Mouse (Mus musculus): ENCODE data around the gene Otud7b.

DNA sequence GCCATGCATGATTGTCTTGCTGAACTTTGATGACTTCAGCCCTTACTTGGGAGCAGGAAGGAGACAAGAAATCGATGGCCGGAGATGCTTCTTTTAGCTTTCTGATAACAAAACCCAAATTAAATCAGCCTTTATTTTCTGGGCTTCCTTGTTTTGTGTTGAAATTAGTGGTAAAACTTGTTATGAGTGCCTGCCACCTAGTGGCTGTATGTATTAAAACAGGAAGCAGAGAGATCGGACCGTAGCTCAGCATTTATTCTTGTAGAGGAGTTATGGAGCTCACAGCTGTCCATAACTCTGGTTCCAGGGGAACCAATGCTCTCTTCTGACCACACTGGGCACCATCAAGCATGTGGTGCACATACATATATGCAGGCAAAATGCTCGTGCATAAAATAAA, 43.6 kb downstream of the Otud7b start:
- TF ChIP-seq CTCF (IDR thresholded peaks at IDR 0.05; ENCODE audit: extremely low read depth, insufficient read length, insufficient replicate concordance, low read depth, low read length): no peak
- TF ChIP-seq POLR2A (IDR thresholded peaks at IDR 0.05; ENCODE audit: low read depth, low read length): no peak
